Mouse (Mus musculus): ENCODE measurements around the gene Secisbp2. TPM values are rescaled to one million over a fixed set of nuclear protein-coding genes. Genes with fewer than 3 reads are reported as not detected.

Gene Secisbp2
- polyA plus RNA-seq, 1 experiment from 2014 or later = 35.3 TPM

DNA sequence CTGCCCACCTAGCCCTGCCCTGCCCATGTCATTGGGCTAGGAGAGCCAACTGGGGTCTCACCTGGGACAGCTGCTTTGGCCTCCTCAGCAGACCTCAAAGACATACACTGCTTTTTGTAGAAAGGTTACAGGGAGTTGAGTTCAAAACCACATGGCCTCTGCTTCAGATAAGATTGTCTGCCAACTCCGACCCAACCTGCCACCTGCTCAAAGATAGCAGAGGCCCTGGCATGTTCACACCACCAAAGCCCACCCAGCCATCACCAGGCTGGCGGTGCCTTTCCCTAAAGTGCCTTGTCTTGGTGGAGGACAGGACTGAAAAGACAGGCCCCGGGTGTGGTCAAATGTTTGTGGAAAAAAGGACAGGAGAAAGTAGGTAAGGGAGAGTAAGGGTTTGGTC is 46.8 kb downstream of the Secisbp2 start:
- no peak for ATAC-seq
- no peak overlapping the region for H3K4me2 ChIP-seq (replicated peaks)
- no peak overlapping the region for H3K27ac ChIP-seq
- 92% methylated on average over 3 of the region's 3 CpGs for WGBS
- H3K4me3 ChIP-seq (replicated peaks) = no peak overlapping the region
- H3K36me3 ChIP-seq = peaks cover 9% of the 10 kb centered on the region
- H3K4me1 ChIP-seq (replicated peaks) = no peaks in the 10 kb centered on the region
- no peaks in the 10 kb centered on the region for H3K9me3 ChIP-seq
- no peaks in the 10 kb centered on the region for H3K27me3 ChIP-seq
- H3K9ac ChIP-seq (replicated peaks) = no peak overlapping the region

DNA sequence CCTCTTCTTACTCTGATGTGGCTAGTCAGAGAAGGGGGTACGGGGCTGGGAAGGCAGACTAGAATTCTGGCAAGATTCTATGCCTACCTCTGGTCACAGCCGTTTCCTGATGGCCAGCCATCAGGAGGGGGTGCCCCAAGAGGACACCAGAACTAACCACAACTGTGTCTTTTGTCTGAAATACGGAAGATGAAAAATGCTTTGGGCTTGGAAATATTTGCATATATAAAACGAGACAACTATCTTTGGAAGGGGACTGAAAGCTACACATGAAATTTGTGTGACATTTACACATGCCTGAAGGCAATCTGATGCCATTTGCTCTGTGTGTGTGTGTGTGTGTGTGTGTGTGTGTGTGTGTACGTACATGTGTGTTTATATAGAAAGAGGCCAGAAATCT is 52.4 kb downstream of the Secisbp2 start:
- no peak overlapping the region for H3K4me3 ChIP-seq (replicated peaks)
- peaks cover 9% of the 10 kb centered on the region for H3K36me3 ChIP-seq
- no peak overlapping the region for H3K4me2 ChIP-seq (replicated peaks)
- H3K9me3 ChIP-seq = no peaks in the 10 kb centered on the region
- ATAC-seq = no peak
- no peaks in the 10 kb centered on the region for H3K27me3 ChIP-seq
- no peaks in the 10 kb centered on the region for H3K4me1 ChIP-seq (replicated peaks)
- WGBS = 88% methylated on average over 5 of the region's 5 CpGs
- no peak overlapping the region for H3K9ac ChIP-seq (replicated peaks)
- no peak overlapping the region for H3K27ac ChIP-seq

DNA sequence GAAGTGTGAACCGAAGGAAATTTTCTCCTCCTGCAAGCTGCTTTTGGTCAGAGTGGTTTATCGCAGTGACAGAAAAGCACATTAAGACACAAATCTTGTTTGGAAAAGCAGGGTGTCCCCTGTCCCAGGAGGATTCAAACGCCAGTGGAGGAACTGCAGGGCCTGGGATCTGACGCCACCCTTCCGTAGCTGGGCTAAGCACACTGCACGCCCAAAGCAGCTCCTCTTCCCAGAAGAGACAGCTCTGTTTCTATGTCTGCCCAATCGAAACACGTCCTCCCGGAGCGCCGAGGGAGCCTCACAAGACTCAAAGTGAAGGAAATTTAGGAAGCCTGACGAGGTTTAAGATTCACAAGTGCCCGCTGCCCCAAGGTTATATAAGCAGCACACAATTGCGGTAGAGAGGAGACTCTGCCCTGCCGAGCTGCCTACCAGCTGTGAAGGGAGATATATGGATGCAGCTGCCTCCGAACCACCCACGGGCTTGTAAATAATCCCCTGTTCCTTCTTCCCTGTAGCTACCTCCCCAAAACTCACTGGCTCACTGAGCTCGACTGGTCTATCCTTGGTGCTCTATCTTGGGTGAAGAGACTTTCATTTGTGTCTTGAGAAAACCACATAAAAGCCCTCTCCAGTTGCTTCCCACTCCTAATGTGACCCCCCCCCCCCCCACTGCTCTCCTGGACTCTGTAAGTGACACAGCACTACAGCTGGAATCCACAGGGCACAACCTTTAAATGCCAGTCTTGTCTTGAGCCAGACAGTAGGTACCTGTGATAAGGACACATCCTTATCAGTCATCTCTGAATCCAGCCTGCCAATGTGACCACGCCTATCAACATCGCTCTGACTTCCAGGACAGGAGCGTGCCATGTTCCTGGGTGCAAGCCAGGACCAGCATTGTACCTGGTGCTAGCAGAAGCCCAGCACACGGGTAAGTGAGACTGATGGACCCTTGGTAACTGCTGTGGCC is 54.7 kb downstream of the Secisbp2 start:
- Histone ChIP-seq H3K4me3 (replicated peaks) (no peak overlapping the region), H3K4me1 (replicated peaks) (no peaks in the 10 kb centered on the region), H3K27me3 (no peaks in the 10 kb centered on the region), H3K27ac (no peak overlapping the region), H3K9ac (replicated peaks) (no peak overlapping the region), H3K4me2 (replicated peaks) (no peak overlapping the region), H3K9me3 (no peaks in the 10 kb centered on the region), H3K36me3 (peaks cover 12% of the 10 kb centered on the region)
- WGBS = 78% methylated on average over 22 of the region's 22 CpGs
- ATAC-seq = no peak

DNA sequence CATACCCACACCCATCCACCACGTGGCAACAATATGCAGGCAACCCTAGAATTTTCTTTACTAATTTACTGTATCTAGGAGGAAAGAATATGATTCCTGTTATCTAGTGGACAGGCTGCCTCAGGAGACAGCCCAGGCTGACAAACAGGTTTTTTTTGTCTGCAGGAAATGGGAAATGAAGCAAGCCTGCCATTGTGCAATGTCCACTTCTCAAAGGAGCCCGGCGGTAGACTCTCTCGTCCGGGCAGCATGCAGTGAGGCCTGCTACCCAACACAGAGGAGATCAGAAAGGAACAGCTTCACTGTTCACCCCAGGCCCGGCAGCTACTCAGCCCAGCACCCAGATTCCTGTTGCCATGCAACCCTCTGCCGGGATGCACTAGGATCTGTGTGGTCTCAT is 59.2 kb downstream of the Secisbp2 start:
- WGBS = 76% methylated on average over 7 of the region's 7 CpGs
- Histone ChIP-seq H3K27me3 (no peaks in the 10 kb centered on the region), H3K4me1 (replicated peaks) (no peaks in the 10 kb centered on the region), H3K4me2 (replicated peaks) (no peak overlapping the region), H3K4me3 (replicated peaks) (no peak overlapping the region), H3K9ac (replicated peaks) (no peak overlapping the region), H3K36me3 (peaks cover 22% of the 10 kb centered on the region), H3K27ac (no peak overlapping the region), H3K9me3 (no peaks in the 10 kb centered on the region)
- ATAC-seq = no peak

DNA sequence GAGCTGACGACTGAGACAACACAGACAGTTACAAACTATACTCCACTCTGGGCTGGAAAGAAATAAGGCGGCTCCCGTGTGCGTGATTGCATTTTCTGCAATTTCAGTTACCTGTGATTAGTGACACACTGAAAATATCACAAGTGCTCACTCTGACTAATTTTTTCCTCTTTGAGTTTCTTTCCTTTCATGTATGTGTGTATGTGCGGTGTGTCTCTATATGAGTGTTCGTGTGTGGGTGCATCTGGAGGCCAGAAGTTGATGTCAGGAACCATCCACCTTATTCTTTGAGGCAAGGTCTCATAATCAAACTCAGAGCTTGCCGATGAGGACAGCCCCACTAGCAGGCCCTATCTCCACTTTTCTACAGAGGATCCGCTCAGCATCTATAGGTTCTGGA is 60.5 kb downstream of the Secisbp2 start:
- peaks cover 22% of the 10 kb centered on the region for H3K36me3 ChIP-seq
- H3K9me3 ChIP-seq = no peaks in the 10 kb centered on the region
- no peak overlapping the region for H3K4me2 ChIP-seq (replicated peaks)
- no peak overlapping the region for H3K27ac ChIP-seq
- no peak for ATAC-seq
- no peak overlapping the region for H3K9ac ChIP-seq (replicated peaks)
- H3K4me1 ChIP-seq (replicated peaks) = no peaks in the 10 kb centered on the region
- H3K27me3 ChIP-seq = no peaks in the 10 kb centered on the region
- WGBS = 94% methylated on average over 8 of the region's 8 CpGs
- H3K4me3 ChIP-seq (replicated peaks) = no peak overlapping the region

DNA sequence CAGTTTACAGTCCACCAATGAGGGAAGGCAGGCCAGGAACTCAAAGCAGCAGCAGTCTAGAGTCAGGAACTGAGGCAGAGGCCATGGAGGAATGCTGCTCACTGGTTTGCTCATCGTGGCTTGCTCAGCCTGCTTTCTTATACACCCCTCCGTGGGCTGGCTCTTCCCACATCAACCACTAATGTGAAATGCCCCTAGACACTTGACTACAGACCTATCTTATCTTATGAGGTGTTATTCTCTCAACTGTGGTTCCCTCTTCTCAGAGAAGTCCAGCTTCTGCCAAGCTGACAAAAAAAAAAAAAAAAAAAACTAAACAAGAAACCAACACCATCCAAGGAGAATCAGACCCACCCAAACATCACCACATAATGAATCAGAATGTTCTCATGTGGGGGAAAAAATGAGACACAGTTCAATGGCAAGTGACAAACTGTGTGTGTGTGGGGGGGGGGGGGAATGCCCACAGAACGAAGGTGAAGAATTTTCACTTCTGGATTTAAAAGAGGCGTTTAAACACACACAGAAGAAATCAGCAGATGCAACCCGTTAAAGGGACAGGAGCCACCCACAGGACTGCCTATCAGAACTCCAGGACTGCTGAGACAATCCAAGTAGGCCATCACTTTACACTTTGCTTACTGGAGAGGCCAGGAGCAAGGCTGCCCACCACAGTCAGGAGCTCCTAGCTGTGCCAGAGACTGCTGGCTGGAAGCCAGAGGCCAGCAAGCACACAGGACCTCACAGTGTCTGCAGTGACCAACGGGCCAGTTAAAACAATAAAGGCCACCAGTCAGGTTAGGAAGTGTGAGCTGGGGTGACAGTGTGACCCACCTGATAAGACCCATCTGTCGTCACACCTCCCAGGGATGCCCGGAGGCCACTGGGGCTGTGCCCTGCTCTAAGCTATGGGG is 65.1 kb downstream of the Secisbp2 start:
- H3K4me2 ChIP-seq (replicated peaks) = no peak overlapping the region
- no peak overlapping the region for H3K27ac ChIP-seq
- H3K27me3 ChIP-seq = no peaks in the 10 kb centered on the region
- WGBS = 88% methylated on average over 8 of the region's 8 CpGs
- ATAC-seq = no peak
- no peaks in the 10 kb centered on the region for H3K9me3 ChIP-seq
- H3K36me3 ChIP-seq = peaks cover 24% of the 10 kb centered on the region
- no peak overlapping the region for H3K4me3 ChIP-seq (replicated peaks)
- no peaks in the 10 kb centered on the region for H3K4me1 ChIP-seq (replicated peaks)
- no peak overlapping the region for H3K9ac ChIP-seq (replicated peaks)

DNA sequence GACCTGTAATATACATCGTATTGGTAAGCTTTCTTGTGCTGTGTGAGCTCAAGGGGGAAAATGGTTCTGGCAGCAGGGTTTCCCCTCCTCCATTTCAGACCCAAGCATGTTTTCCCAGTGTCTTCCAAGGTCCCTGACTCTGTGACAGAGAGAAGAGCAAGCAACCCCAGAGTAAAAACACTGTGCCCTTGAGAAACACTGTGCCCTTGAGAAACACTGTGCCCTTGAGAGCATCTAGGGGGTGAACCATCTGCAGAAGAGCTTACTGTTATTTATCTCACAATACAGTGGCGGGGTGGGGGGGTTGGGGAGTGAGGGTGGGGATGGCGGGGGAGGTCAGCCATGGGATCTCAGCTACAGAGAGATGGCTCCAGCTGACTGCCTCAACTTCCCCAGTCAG is 67.8 kb downstream of the Secisbp2 start:
- peaks cover 12% of the 10 kb centered on the region for H3K36me3 ChIP-seq
- no peaks in the 10 kb centered on the region for H3K27me3 ChIP-seq
- no peak overlapping the region for H3K9ac ChIP-seq (replicated peaks)
- ATAC-seq = no peak
- no peak overlapping the region for H3K4me3 ChIP-seq (replicated peaks)
- no peaks in the 10 kb centered on the region for H3K9me3 ChIP-seq
- H3K4me1 ChIP-seq (replicated peaks) = no peaks in the 10 kb centered on the region
- 87% methylated on average over 3 of the region's 3 CpGs for WGBS
- no peak overlapping the region for H3K4me2 ChIP-seq (replicated peaks)
- H3K27ac ChIP-seq = no peak overlapping the region

DNA sequence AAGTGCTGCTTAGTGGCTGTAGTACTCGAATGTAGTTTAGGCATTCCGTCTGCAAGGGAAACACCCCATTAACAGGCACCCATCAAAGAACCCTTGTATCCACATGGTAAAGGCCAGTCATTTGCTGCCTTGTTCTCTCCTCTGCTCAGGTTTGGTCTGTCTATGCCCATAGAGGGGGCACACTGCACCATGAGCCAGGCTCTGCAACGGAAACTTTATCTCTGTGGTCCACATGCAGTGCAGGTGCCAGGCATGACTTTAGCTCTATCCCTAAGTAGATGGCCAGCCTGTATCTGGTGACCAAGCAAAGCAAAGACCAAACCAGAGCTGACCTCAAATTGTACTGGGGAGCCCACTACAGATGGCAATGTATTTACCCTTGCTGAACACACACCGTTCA is 69.1 kb downstream of the Secisbp2 start:
- no peak for ATAC-seq
- Histone ChIP-seq H3K27me3 (no peaks in the 10 kb centered on the region), H3K4me1 (replicated peaks) (no peaks in the 10 kb centered on the region), H3K9me3 (no peaks in the 10 kb centered on the region), H3K4me2 (replicated peaks) (no peak overlapping the region), H3K36me3 (peaks cover 9% of the 10 kb centered on the region), H3K9ac (replicated peaks) (no peak overlapping the region), H3K27ac (no peak overlapping the region), H3K4me3 (replicated peaks) (no peak overlapping the region)
- WGBS = 93% methylated on average over 4 of the region's 4 CpGs

DNA sequence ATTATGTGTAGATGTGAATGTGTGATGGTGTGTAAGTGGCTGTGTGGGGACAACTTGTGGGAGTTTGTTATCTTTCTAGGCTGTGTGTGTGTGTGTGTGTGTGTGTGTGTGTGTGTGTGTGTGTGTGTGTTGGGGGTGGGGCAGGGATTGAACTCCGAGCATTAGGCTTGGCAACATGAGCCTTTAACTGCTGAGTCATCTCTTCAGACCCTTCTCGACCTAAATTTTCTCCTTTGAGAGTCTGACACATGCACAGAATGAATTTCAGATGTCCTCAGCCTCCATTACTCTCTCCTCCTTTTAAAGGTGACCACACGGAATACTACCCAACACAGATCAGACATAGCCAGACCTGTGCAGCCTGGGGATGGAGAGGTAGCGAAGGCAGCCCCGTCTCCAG is 71.6 kb downstream of the Secisbp2 start:
- H3K9me3 ChIP-seq = no peaks in the 10 kb centered on the region
- H3K4me2 ChIP-seq (replicated peaks) = no peak overlapping the region
- H3K4me1 ChIP-seq (replicated peaks) = peaks cover 5% of the 10 kb centered on the region; the same call in 1 of the 2 replicates
- H3K27ac ChIP-seq = no peak overlapping the region
- 87% methylated on average over 5 of the region's 5 CpGs for WGBS
- H3K36me3 ChIP-seq = peaks cover 9% of the 10 kb centered on the region
- H3K4me3 ChIP-seq (replicated peaks) = no peak overlapping the region
- no peak overlapping the region for H3K9ac ChIP-seq (replicated peaks)
- ATAC-seq = no peak
- H3K27me3 ChIP-seq = no peaks in the 10 kb centered on the region

DNA sequence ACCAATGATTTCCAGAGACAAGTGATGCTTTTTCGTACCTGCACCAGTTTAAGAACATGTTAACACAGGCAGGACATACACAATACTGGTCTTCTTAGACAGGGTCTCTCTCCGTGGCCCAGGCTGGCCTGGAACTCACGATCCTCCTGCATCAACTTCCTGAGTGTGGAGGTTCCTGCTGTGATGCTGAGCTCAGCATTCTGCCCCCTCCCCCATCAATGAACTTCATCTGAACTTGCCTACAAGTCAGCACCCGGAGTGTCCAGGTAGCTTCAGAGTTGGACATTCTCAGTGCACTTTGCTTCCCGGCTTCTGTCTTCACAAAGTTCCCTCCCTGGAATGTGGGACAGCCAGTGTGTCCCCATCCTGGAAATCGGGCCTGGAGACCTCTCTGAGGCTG is 73.1 kb downstream of the Secisbp2 start:
- 86% methylated on average over 6 of the region's 6 CpGs for WGBS
- Histone ChIP-seq H3K4me3 (replicated peaks) (no peak overlapping the region), H3K27me3 (no peaks in the 10 kb centered on the region), H3K4me2 (replicated peaks) (no peak overlapping the region), H3K9me3 (no peaks in the 10 kb centered on the region), H3K9ac (replicated peaks) (no peak overlapping the region), H3K4me1 (replicated peaks) (peaks cover 12% of the 10 kb centered on the region), H3K36me3 (no peaks in the 10 kb centered on the region; the same call in 1 of the 2 replicates), H3K27ac (no peak overlapping the region)
- no peak for ATAC-seq

DNA sequence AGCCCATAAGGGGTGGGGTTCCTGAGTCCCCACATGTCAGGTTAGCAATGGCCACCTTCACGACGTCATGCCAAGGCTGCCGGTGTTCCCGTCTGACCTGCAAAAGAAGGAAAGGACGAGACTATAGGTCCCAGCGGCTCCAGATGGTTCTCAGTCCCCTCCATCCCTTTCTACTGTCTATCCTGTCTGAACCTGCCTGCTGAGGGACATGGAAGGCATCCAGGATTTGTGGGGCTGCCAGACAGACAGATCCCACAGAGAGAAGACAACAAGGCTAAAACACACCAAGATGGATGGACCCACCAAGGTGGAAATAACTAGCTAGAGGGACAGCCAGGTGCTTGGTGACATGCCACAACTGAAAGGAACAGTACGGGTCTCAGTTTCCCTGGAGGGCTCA is 73.9 kb downstream of the Secisbp2 start:
- no peak overlapping the region for H3K9ac ChIP-seq (replicated peaks)
- 95% methylated on average over 7 of the region's 7 CpGs for WGBS
- H3K36me3 ChIP-seq = no peaks in the 10 kb centered on the region
- no peak overlapping the region for H3K4me2 ChIP-seq (replicated peaks)
- no peak overlapping the region for H3K27ac ChIP-seq
- H3K4me1 ChIP-seq (replicated peaks) = peaks cover 20% of the 10 kb centered on the region
- H3K27me3 ChIP-seq = no peaks in the 10 kb centered on the region
- H3K9me3 ChIP-seq = no peaks in the 10 kb centered on the region
- no peak overlapping the region for H3K4me3 ChIP-seq (replicated peaks)
- no peak for ATAC-seq

DNA sequence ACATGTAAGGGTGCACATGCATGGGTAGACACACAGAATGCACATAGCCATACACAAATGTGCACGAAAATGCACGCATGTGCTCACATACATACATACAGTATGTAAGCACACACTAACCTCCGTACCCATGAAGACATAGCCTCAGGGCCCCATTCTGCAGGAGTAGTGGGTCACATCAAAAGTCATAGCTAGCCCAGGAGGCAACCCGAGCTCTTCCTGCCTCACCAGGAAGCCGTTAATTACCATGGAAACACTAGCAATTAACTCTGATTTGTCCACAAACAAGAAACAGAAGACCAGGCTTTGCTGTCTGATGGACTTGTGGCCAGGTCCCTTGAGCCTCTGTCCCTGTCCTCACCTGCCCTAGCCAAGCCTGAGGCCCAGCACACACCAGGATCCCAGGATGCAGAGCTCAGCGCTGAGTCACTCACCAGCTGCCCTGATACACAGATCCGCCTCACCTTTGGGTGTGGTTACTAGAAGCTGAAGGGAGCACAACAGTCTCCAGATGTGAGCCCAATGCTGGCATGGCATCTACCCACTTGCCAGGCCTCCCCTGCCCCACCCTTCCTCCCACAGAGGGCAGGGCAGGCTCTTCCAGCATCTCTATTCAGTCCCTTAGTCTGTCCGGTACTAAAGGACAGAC is 74.6 kb downstream of the Secisbp2 start:
- Histone ChIP-seq H3K9me3 (no peaks in the 10 kb centered on the region), H3K4me3 (replicated peaks) (no peak overlapping the region), H3K4me2 (replicated peaks) (no peak overlapping the region), H3K27me3 (no peaks in the 10 kb centered on the region), H3K36me3 (no peaks in the 10 kb centered on the region), H3K4me1 (replicated peaks) (peaks cover 23% of the 10 kb centered on the region), H3K27ac (no peak overlapping the region), H3K9ac (replicated peaks) (no peak overlapping the region)
- no peak; the same call in 1 of the 2 replicates for ATAC-seq
- WGBS = 78% methylated on average over 8 of the region's 8 CpGs
